Mouse (Mus musculus): ENCODE measurements around the gene Zbtb45.

Gene Zbtb45

GRCm38 (mm10) chr7:13033451-13034147, 23.8 kb upstream of the Zbtb45 start:
- DNase-seq: no peak

DNA sequence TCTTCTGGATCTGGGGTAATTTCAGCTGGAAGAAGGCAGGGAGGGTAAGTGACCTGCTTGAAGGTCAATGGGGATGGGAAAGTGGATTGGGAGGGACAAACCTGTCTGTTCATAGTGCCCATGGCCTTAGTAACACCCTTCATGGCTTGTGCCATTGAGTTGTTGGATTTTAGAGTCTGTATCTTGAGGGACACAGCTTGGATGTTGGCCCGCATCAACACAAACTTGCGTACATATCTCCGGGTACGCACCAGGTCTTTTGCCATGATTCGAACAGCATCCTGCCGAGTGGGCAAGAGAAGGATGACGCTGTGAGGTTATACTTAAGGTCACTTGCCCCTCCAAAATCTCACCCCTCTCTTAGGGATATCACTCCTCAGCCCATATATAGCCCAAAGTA, 22.7 kb upstream of the Zbtb45 start:
- DNase-seq: no peak

DNA sequence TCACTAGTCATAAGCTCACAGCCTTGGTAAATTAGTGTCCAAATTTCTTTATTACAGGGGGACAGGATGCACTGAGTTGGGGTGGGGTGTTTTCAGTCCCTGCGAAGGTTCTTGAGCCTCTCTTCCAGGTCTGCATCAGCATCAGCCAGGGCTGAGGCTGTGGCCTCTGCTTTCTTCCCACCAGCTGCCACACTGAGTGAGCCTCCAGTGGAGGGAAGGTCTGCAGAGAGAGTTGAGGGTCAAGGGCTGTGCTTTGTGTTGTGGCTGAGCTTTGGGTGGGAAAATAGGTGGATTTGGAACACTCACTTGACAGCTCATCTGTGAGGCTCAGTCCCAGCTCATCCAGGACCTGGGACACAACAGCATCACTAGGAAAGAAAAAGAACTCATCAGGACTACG, 22.1 kb upstream of the Zbtb45 start:
- no peak for DNase-seq

GRCm38 (mm10) chr7:13031069-13031468, 21.2 kb upstream of the Zbtb45 start:
- no peak for DNase-seq

GRCm38 (mm10) chr7:13028986-13029385, 19.2 kb upstream of the Zbtb45 start:
- DNase-seq: no peak

GRCm38 (mm10) chr7:13025511-13026112, 15.8 kb upstream of the Zbtb45 start:
- DNase-seq: no peak

- peak; percentile 73 for DNase-seq
These were observed 15.0 kb upstream of the Zbtb45 start for GRCm38 (mm10) chr7:13024805-13025204.

DNA sequence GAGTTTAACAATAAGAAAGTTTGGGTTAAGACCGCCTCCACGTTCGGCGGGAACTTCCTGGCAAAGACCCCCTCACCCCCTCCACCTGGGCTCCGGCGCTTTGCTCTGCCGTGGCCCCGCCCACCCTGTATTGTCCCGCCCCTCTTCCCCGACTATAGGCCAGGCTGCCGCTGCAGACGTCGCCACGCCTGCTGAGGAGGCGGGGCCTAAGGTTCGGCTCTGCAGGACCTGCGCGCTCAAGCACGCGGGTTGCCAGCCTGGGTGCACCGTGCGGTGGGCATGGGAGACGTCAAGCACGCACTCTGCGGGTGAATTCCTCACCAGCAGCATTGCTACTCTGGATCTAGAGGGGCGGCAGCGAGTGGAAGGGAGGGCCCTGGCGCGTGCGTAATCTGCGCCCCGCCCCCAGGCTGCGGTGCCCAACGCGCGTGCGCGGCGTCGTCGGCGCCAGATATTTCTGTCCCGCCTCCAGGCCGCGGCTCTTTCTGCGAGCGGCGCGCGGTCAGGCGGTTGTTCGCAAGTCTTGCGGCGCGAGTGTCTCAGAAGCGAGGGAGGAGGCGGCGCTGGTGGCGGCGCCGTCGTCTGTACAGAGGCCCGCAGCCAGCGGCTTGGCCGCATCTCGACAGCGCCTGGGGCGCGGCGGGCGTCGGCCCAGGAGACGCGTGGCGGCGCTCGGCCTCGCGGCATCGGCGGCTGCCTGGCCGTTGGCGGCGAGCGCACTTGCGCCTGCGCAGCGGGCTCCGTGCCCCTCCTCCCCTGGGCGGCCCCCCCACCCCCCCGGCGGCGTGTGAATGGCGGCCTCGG, 14.3 kb upstream of the Zbtb45 start:
- peak; percentile 98 for DNase-seq

- peak; percentile 70 for DNase-seq
These were observed 13.1 kb upstream of the Zbtb45 start for GRCm38 (mm10) chr7:13022773-13023535.

DNA sequence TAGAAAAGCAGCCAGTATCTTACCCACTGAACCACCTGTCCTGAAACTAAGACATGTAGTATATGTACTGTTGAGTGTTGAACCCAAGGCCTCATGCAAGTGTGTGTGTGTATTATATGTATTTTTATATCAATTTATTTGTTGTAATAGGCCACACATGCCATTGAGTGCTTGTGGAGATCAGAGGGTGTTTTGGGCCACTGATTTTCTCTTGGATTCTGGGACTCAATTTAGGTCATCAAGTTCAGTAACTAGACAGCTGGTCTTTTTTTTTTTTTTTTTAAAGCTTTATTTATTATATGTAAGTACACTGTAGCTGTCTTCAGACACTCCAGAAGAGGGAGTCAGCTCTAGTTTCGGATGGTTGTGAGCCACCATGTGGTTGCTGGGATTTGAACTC, 5.4 kb upstream of the Zbtb45 start:
- DNase-seq: no peak

DNA sequence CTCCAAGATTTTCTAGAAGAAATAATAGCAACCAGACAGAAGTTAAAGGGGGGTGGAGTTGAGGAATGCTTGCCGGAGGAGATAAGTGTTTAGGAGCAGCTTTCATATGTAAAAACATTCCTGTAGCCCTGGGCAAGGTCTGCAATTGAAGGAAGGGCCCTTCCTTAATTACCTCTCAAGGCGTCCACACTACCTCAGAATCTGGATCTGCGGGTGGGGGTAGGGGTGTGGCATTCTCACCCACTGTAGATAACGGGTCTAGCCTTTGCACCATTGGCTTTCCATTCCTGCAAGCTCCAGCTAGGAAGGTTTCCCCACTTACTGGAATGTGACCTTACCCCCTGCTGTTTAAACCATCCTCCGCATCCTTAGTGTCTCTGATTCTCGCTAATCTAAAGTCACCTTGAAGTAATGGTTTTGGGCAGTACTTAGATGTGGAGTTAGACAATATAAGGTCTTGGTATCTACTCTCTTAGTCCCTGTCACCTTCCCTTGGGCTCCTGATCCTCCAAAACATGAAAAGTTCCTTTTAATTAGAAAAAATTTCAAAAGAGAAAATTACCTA, 4.5 kb upstream of the Zbtb45 start:
- no peak for DNase-seq

DNA sequence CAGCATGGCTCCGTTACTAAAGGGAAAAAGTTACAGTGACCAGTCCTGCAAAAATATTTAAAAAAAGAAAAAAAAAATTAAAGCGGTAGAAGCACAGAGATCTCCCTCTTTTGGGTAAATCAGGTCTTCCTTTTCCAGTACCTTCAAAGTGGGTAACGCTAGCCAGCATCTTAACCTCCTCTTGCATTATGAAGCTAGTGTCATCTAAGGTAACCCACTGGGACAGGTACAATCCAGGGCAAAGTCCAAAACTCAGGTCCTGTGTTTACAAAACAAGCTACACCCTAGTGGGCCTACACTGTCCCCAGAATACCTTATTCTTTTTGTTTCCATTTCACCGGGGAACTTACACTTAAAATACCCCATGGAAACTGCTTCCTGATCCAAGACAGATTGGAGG, 3.8 kb upstream of the Zbtb45 start:
- no peak for DNase-seq

- DNase-seq: peak; percentile 96
These were observed 460 bp downstream of the Zbtb45 start for GRCm38 (mm10) chr7:13009143-13010004.

GRCm38 (mm10) chr7:13007341-13008092, 2.3 kb downstream of the Zbtb45 start:
- DNase-seq: no peak

- DNase-seq: no peak
These were observed 3.3 kb downstream of the Zbtb45 start for GRCm38 (mm10) chr7:13006531-13006930.

DNA sequence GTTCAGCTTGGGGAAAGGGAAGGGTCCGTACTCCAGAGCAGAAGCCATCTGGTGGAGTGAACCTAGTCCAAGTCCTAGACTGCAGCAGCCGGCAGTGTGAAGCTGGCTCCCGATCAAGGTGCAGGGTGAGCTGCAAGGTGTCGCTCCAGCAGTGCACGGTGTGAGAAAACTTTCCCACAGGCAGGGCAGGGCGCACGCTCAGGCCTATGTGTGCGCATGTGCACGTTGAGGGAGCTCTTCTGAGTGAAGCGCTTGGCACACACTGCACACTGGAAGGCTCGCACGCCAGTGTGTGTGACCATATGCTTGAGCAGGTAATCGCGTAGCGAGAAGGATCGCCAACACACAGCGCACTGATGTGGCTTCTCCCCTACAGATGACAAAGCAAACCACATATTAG, 3.8 kb downstream of the Zbtb45 start:
- DNase-seq: no peak

- DNase-seq: no peak
These were observed 6.5 kb downstream of the Zbtb45 start for GRCm38 (mm10) chr7:13003380-13003779.

GRCm38 (mm10) chr7:13001584-13001983, 8.2 kb downstream of the Zbtb45 start:
- DNase-seq: no peak

DNA sequence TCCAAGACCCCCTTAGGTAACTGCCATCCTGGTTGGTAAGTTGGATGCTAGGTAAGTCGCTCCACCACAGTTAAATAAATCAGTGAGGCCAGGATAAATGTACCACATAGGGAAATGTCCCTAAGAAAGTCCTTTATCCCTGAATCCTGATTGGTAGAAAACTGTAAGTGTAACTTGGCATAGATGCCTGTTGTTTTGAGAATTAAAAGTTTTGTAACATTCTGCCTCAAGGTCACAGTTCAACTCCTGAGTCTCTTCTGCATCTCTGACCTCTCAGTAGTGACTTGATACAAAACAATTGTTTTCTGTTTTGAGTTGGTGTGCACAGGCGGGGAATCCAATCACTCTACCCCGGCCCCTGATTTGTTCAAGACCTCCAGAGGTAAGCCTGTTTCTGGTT, 11.0 kb downstream of the Zbtb45 start, which contains the start of gene Trim28:
TSS of gene Trim28 (plus strand) at position 264 of the 400 bp plus-strand sequence.
- DNase-seq: no peak

DNA sequence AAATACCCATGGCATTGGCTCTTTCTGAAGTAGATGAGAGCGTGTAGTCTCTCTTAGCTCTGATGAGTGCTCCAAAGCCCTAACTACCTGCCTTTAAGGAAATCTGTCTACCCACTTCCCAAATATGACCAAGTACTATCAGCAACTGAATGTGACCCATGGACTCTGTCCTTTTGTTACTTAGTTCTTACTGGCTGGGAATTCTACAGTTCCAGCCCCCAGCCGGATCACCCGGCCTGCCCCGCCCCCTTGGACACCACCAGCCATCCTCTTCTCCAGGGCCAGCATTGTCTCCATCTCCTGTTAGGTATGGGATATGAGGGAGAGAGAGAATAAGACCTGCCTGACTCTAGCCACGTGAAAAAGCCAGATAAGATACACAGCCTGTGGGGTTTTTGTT, 11.8 kb downstream of the Zbtb45 start, which contains the start of gene Slc27a5:
TSS of gene Slc27a5 (minus strand) at position 140 of the 400 bp plus-strand sequence.
- no peak for DNase-seq

DNA sequence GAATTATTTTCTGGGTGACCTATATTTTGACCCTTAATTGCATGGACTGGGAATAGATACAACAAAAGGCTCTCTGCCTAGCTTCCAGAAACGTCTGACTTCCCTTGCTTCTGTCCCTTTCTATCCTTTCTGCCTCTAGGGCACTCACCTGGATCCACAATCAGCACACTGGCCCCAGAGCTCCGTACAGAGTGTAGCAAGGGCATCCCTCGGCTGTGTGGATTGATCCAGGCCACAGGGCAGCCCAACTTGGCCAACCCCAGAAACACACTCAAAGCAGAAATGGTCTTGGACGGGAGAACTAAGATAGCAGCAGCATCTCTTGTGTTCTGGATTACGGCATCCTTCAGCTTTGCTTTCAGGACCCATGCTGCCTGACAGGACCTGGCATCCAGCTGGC, 12.6 kb downstream of the Zbtb45 start:
- DNase-seq: no peak
